Comparison of ENCODE assay signal across 26 mouse cellular contexts in genomic region chr9:14456320-14456719, GRCm38 (mm10). TPM values are rescaled to one million over a fixed set of nuclear protein-coding genes. Genes with fewer than 3 reads are reported as not detected.
DNase-seq lines count a peak whose midpoint lies in the region; ATAC-seq and TF ChIP-seq lines count a peak whose summit lies in the region.
"Had no signal": no experiment of that assay in that cellular context is flagged by ENCODE, and none has a peak within 500 bp of the region (broad histone marks: within the 10 kb centered on the region; RNA-seq: fewer than 3 reads in every experiment).

No protein-coding gene starts in this region.

- no peak for TF ChIP-seq RAD21 in MEL (IDR thresholded peaks at IDR 0.05; ENCODE audit: low read depth, low read length)

- H3K79me2 ChIP-seq in MEL (ENCODE audit: control insufficient read depth, insufficient read depth, low read length, poor library complexity), result no peaks in the 10 kb centered on the region

- no peak overlapping the region for H3K27ac ChIP-seq in MEL (ENCODE audit: control insufficient read depth, low read depth, low read length)
- H3K27ac ChIP-seq in layer of hippocampus, adult 2 months, result no peak overlapping the region
- H3K27ac ChIP-seq: embryonic facial prominence, embryonic 13.5 days; embryonic facial prominence, embryonic 15.5 days; forebrain, embryonic 10.5 days; forebrain, embryonic 12.5 days had no signal

- 0 out of 2 replicates have a peak, but pooled peaks have one; percentile 29 for ATAC-seq in megakaryocyte progenitor cell, adult 5-6 weeks (replicated peaks; ENCODE audit: poor library complexity)
- ATAC-seq: CD4-positive, CD25-positive, alpha-beta regulatory T cell, adult 4 months; forebrain, embryonic 14.5 days; forebrain, embryonic 16.5 days had no signal

- peak; percentile 67 for DNase-seq in MEL (ENCODE audit: low read depth, low spot score)
- no peak for DNase-seq in kidney, adult 8-10 months
- DNase-seq in urinary bladder, postnatal 4 days (ENCODE audit: low spot score in 2 of 2), result no peak
- no peak for DNase-seq in layer of hippocampus, adult 2 months (ENCODE audit: low spot score in 2 of 2)
- DNase-seq: adrenal gland, adult 2 months; adrenal gland, postnatal 10 days; adrenal gland, postnatal 25 days; B cell, adult 2 months; cerebellum, adult 11 months; cerebellum, adult 18-20 months; cerebellum, adult 8-10 months; cerebellum, adult 9-11 months; cerebellum, postnatal 14 days; cerebellum, postnatal 36 days; embryo, embryonic 11 days had no signal

- TF ChIP-seq POLR2A in MEL (IDR thresholded peaks at IDR 0.05; ENCODE audit: control insufficient read depth in 1 of 2, insufficient read depth in 1 of 2, low read depth in 1 of 2, low read length in 2 of 2, poor library complexity in 1 of 2), result no peak

- no peak for TF ChIP-seq CTCF in MEL (IDR thresholded peaks at IDR 0.05 in 2 of 3, conservative IDR thresholded peaks at IDR 0.05 in 1 of 3; ENCODE audit: control insufficient read depth in 1 of 3, insufficient read depth in 1 of 3, low read depth in 2 of 3, low read length in 3 of 3, poor library complexity in 1 of 3, severe bottlenecking in 1 of 3)
- TF ChIP-seq CTCF in layer of hippocampus, adult 2 months (conservative IDR thresholded peaks at IDR 0.05), result no peak

- peaks cover 6 to 12% of the 10 kb centered on the region in 2 experiments for H3K27me3 ChIP-seq in MEL (ENCODE audit: control insufficient read depth in 1 of 2, insufficient read depth in 2 of 2, low read length in 2 of 2)
- H3K27me3 ChIP-seq: CH12.LX; embryonic facial prominence, embryonic 13.5 days; embryonic facial prominence, embryonic 15.5 days; forebrain, embryonic 12.5 days had no signal

- no peak overlapping the region for H3K9ac ChIP-seq in MEL (ENCODE audit: control insufficient read depth, low read depth, low read length, poor library complexity, severe bottlenecking)
- H3K9ac ChIP-seq: embryonic facial prominence, embryonic 13.5 days; embryonic facial prominence, embryonic 15.5 days; forebrain, embryonic 12.5 days had no signal

- peaks cover 0 to 6% of the 10 kb centered on the region in 2 experiments; a peak in 2 of 4 replicates for H3K36me3 ChIP-seq in MEL (ENCODE audit: control insufficient read depth in 1 of 2, insufficient read depth in 2 of 2, low read length in 2 of 2)
- H3K36me3 ChIP-seq: embryonic facial prominence, embryonic 13.5 days; embryonic facial prominence, embryonic 15.5 days; forebrain, embryonic 10.5 days; forebrain, embryonic 12.5 days; G1E had no signal

- H3K9me3 ChIP-seq in MEL (replicated peaks; ENCODE audit: insufficient read depth, low read length), result no peaks in the 10 kb centered on the region
- H3K9me3 ChIP-seq: embryonic facial prominence, embryonic 13.5 days; embryonic facial prominence, embryonic 15.5 days; forebrain, embryonic 10.5 days; forebrain, embryonic 12.5 days; G1E had no signal

- TF ChIP-seq EP300 in MEL (IDR thresholded peaks at IDR 0.05; ENCODE audit: low read depth in 1 of 2, low read length in 2 of 2), result peak in 1 of 2 experiments; percentile 51; a peak in 1 of 4 replicates

- no peak overlapping the region for H3K4me3 ChIP-seq in MEL (ENCODE audit: control insufficient read depth in 1 of 2, insufficient read depth in 1 of 2, low read depth in 2 of 2, low read length in 2 of 2)
- no peak overlapping the region for H3K4me3 ChIP-seq in layer of hippocampus, adult 2 months
- H3K4me3 ChIP-seq: embryonic facial prominence, embryonic 13.5 days; embryonic facial prominence, embryonic 15.5 days; erythroblast, embryonic 14.5 days; forebrain, embryonic 10.5 days; forebrain, embryonic 12.5 days had no signal

- H3K4me1 ChIP-seq in MEL (ENCODE audit: control insufficient read depth in 1 of 2, insufficient read depth in 2 of 2, low read length in 2 of 2), result peaks cover 0 to 16% of the 10 kb centered on the region in 2 experiments; a peak in 2 of 4 replicates
- H3K4me1 ChIP-seq: embryonic facial prominence, embryonic 13.5 days; embryonic facial prominence, embryonic 15.5 days; forebrain, embryonic 10.5 days; forebrain, embryonic 12.5 days had no signal

TF ChIP-seq in MEL, 35 proteins besides CTCF, POLR2A, EP300 and RAD21:
- TF ChIP-seq CHD2 (IDR thresholded peaks at IDR 0.05; ENCODE audit: low read length), result no peak
- TF ChIP-seq GABPA (IDR thresholded peaks at IDR 0.05; ENCODE audit: low read depth, low read length), result no peak
- no peak for TF ChIP-seq MYB (IDR thresholded peaks at IDR 0.05; ENCODE audit: low read depth, low read length)
- no peak for TF ChIP-seq SIN3A (IDR thresholded peaks at IDR 0.05; ENCODE audit: low read length)
- TF ChIP-seq ZKSCAN1 (IDR thresholded peaks at IDR 0.05; ENCODE audit: low read depth, low read length), result no peak
- TF ChIP-seq TCF12 (IDR thresholded peaks at IDR 0.05; ENCODE audit: low read depth, low read length), result no peak
- TF ChIP-seq USF1 (IDR thresholded peaks at IDR 0.05; ENCODE audit: low read depth, low read length), result no peak
- TF ChIP-seq ZNF384 (IDR thresholded peaks at IDR 0.05; ENCODE audit: low read depth, low read length), result no peak
- TF ChIP-seq ELF1 (IDR thresholded peaks at IDR 0.05; ENCODE audit: low read depth, low read length), result no peak
- no peak for TF ChIP-seq POLR2AphosphoS5 (IDR thresholded peaks at IDR 0.05; ENCODE audit: borderline replicate concordance, low read depth, low read length)

RNA-seq across cellular contexts. Expression of gene Kdm4d, which starts 44.0 kb away (rescaled TPM):
- total RNA-seq in MEL (2012; rRNA removed), result 0.56 and 0.58 TPM in 2 replicates
- under 1 TPM in 1 of 2 experiments, not detected in 1; 0.40 TPM for polyA plus RNA-seq in MEL (2012; ENCODE audit: insufficient read depth in 1 of 2, insufficient read length in 2 of 2, low read depth in 1 of 2, low replicate concordance in 2 of 2, missing spikeins in 1 of 2)
- total RNA-seq in megakaryocyte progenitor cell, adult 5-6 weeks (2015), result 0.17 TPM in 1 of 2 replicates, not detected in the other
- 0.12 and 0.84 TPM in 2 replicates for total RNA-seq in megakaryocyte progenitor cell, adult 5-6 weeks (2017)
- total RNA-seq in layer of hippocampus, adult 2 months (2021), result 1 to 10 TPM; 1.0 to 1.3 TPM
- polyA plus RNA-seq: erythroblast, embryonic 14.5 days had no signal

RNA-seq across cellular contexts. Expression of gene Cwc15, which starts 44.1 kb away (rescaled TPM):
- 326 and 331 TPM in 2 replicates for total RNA-seq in MEL (2012; rRNA removed)
- 100 to 1,000 TPM; 196 to 562 TPM for polyA plus RNA-seq in MEL (2012; ENCODE audit: insufficient read depth in 1 of 2, insufficient read length in 2 of 2, low read depth in 1 of 2, low replicate concordance in 2 of 2, missing spikeins in 1 of 2)
- total RNA-seq in megakaryocyte progenitor cell, adult 5-6 weeks (2015), result 199 and 231 TPM in 2 replicates
- 247 and 284 TPM in 2 replicates for total RNA-seq in megakaryocyte progenitor cell, adult 5-6 weeks (2017)
- 10 to 100 TPM; 80.7 to 90.5 TPM for total RNA-seq in layer of hippocampus, adult 2 months (2021)
